In the genomic region with DNA sequence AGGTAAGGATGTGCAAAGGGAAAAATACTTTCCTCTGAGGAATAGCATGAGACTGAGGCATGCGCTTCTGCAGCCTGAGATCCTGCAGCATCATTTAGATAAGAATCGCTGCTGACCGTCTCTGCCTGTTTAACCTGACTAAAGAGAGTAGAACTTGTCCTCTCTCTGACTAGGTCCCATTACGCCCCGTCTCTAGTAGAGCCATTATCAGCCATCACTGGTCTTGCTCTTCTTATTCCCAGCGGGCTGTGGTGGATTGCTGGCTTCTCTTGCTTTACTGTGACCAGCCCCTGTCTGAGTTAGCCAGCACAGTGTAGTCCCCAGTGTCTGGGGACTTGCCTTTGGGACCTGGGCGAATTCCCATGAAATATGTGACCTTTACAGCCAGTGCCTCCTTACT, we compare ENCODE assay signal across 15 mouse cellular contexts.
"Had no signal": no experiment of that assay in that cellular context is flagged by ENCODE, and none has a peak within 500 bp of the region (broad histone marks: within the 10 kb centered on the region; RNA-seq: fewer than 3 reads in every experiment).

No protein-coding gene starts in this region.

- H3K4me3 ChIP-seq: intestine, embryonic 15.5 days; limb, embryonic 12.5 days; midbrain, embryonic 13.5 days; neural tube, embryonic 12.5 days; stomach, embryonic 15.5 days had no signal

- DNase-seq: kidney, adult 2 months; kidney, postnatal 25 days; liver; lung, adult 18-20 months; lung, postnatal 36 days; retina, postnatal 1 day; right cerebral cortex, postnatal 4 days; thymus, adult 2 months; thymus, postnatal 25 days had no signal

- ATAC-seq: intestine, embryonic 15.5 days; midbrain, embryonic 13.5 days had no signal

- H3K4me1 ChIP-seq: stomach, embryonic 15.5 days had no signal

- H3K27me3 ChIP-seq: intestine, embryonic 15.5 days; limb, embryonic 12.5 days; midbrain, embryonic 13.5 days; neural tube, embryonic 12.5 days; stomach, embryonic 15.5 days had no signal

- H3K9me3 ChIP-seq: intestine, embryonic 15.5 days; limb, embryonic 12.5 days; midbrain, embryonic 13.5 days; neural tube, embryonic 12.5 days; stomach, embryonic 15.5 days had no signal

- H3K9ac ChIP-seq: intestine, embryonic 15.5 days; limb, embryonic 12.5 days; liver, embryonic 14.5 days; midbrain, embryonic 13.5 days; neural tube, embryonic 12.5 days; stomach, embryonic 15.5 days had no signal

- H3K36me3 ChIP-seq: intestine, embryonic 15.5 days; limb, embryonic 12.5 days; midbrain, embryonic 13.5 days; neural tube, embryonic 12.5 days; stomach, embryonic 15.5 days had no signal

- H3K4me2 ChIP-seq: intestine, embryonic 15.5 days; limb, embryonic 12.5 days; midbrain, embryonic 13.5 days; neural tube, embryonic 12.5 days; stomach, embryonic 15.5 days had no signal

- H3K27ac ChIP-seq: intestine, embryonic 15.5 days; limb, embryonic 12.5 days; liver, embryonic 14.5 days; midbrain, embryonic 13.5 days; neural tube, embryonic 12.5 days; stomach, embryonic 15.5 days had no signal
